Mouse (Mus musculus) G1E-ER4 (cell line): ENCODE data around the gene Ccdc88c. TPM values are rescaled to one million over a fixed set of nuclear protein-coding genes. Genes with fewer than 3 reads are reported as not detected.

Experiments used
- GATA1 ChIP-seq: IDR thresholded peaks from one replicate; pipeline ENCODE4 v1.8.0; 2012; ENCODE audit warnings: low read length, inconsistent platforms
- polyA plus RNA-seq: library from polyadenylated mRNA; stranded (reverse); fragments of >175 nt; gene quantifications from 2 replicates; pipeline ENCODE4 v1.2.3, GENCODE M21; 2012

Ccdc88c gene
- polyA plus RNA-seq, 1 experiment, result 48.3 TPM

GRCm38 (mm10) chr12:100871234-100871633 lies 157.6 kb downstream of the Ccdc88c start:
- TF ChIP-seq GATA1, result no peak

DNA sequence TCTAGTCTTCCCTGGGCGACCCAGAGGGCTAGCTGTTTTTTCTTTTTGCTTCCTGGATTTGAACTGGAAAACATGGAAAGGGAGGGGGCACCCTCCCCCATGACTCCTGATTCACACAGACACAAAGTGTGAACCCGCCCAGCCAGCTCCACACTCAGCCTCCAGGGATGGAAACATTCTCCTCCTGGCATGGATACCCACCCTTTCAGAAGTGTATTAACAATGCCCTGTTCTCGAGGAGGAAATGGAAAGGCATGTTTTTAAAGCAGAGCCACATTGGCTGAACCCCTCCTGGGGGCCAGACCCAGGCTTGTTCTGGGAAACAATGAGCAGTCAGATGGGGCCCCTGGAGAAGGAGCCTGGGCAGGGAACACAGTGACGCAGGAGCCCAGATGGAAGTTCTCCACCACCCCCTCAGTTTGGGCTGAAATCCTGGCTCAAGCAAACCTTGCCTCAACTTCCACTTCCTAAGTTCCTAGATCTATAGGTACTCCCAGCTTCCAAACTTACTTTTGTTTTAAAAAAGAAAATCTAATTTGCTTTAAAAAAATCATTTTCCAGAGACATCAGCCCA lies 160.7 kb downstream of the Ccdc88c start:
- TF ChIP-seq GATA1, result no peak

DNA sequence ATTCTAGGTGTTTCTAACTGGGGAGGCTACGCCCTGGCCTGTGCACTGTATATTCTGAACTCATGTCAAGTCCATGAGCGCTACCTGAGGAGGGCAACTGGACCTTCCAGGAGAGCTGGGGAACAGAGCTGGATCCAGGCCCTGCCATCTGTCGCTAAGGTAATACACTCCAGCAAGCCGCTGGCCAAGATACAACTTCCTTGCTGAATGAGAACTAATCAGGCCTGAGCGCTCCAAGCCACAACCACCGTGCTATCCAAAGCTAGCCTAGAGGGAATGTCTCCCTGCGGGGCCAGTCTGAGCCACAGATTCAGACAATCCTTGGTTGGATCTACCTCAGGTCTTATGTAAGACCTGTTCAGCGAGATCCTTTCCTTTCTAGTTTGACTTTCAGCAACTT lies 161.8 kb downstream of the Ccdc88c start:
- TF ChIP-seq GATA1, result no peak

DNA sequence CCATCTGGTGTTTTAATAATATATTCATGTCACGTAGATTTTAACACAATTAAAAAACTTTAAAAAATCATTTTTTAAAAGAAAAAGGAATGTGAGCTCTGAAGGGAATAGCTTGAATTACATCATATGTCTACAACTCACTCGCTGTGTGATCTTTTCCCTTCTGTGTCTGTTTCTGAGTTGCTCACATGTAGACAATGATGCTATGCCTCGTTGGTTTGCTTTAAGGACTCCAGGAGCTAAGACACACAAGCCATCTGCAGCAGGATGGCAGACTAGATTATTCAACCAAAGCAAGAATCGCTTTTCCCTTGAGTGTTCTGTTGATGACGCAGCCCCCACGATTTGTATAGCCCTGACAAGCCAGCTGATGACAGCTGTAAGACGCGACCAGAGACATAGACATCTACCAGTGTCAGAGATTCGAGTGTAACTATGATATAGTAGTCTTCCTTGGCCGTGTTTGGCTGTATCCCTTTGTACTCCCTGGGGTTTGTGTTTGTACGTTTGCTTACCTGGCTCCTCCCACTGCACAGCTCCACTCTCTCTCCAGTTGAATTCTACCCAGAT lies 163.3 kb downstream of the Ccdc88c start:
- TF ChIP-seq GATA1, result no peak

DNA sequence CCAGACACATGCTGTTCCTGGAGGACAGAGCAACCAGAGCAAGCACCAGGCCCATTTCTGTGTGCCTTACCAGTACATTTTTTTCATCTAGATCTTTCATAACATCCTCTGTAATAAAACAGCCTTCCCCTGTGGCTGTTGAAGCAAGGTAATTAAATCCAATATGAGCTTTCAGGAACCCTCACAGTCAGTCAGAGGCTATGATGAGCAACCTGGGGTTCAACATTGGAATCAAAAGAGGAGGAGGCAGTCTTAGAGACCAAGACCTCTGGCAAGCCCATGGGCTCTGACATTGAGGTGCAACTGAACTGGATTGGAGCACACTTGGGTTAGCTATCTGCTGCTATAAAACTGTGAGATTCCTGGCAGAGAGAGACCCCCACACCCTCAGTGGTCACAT lies 163.8 kb downstream of the Ccdc88c start:
- TF ChIP-seq GATA1, result no peak

DNA sequence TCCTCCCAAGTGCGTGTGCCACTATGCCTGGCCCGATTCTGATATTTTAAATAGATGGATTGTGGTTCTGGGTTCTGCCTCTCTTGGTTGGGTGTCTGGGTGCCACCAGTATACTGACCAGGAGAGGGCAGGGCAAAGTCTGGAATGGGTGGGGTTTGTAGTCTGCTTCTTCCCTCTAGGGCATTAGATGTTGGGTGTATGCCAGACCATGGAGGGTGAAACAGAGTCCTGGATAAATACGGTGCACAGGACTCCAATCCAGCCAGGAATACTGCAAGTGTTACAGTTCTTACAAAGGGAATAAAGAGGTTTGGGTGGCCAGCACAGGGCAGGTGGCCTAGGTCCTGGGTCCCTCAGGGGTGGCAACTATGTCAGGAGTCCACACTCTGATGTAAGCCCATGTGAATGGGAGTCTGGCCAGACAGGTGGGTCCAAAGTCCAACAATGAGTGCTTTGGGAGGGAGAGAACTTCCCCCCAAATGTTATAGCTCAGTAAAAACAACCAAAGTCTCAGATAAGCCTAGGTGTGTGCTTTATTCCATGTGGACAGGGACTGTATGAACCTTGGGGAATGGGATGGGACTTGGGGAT lies 165.9 kb downstream of the Ccdc88c start:
- no peak for TF ChIP-seq GATA1

- TF ChIP-seq GATA1, result no peak
Measured at GRCm38 (mm10) chr12:100862272-100862671, 166.6 kb downstream of the Ccdc88c start.

Other genes starting within 250 kb of the Ccdc88c start
- 0.12 and 0.17 TPM in 2 replicates for gene Dglucy, start 250.0 kb downstream of the Ccdc88c start, polyA plus RNA-seq
- not detected in 2 replicates for gene Gpr68, start 120.9 kb downstream of the Ccdc88c start, polyA plus RNA-seq
- 46.6 and 69.1 TPM in 2 replicates for gene Ppp4r3a, start 54.6 kb upstream of the Ccdc88c start, polyA plus RNA-seq